ENCODE assay signal across 9 mouse cellular contexts in genomic region chr7:49209526-49209925, GRCm38 (mm10).
DNase-seq lines count a peak whose midpoint lies in the region; ATAC-seq and TF ChIP-seq lines count a peak whose summit lies in the region.
"Had no signal": no experiment of that assay in that cellular context is flagged by ENCODE, and none has a peak within 500 bp of the region (broad histone marks: within the 10 kb centered on the region; RNA-seq: fewer than 3 reads in every experiment).

No protein-coding gene starts in this region.

- WGBS in neural tube, embryonic 11.5 days, result 48% methylated on average over 7 of the region's 7 CpGs
- 75% methylated on average over 7 of the region's 7 CpGs for WGBS in kidney, embryonic 15.5 days
- WGBS in small intestine, adult 2 months, result 86% methylated on average over 7 of the region's 7 CpGs

- H3K36me3 ChIP-seq in neural tube, embryonic 11.5 days (ENCODE audit: control insufficient read depth, insufficient read depth, low read length), result no peaks in the 10 kb centered on the region
- no peaks in the 10 kb centered on the region for H3K36me3 ChIP-seq in kidney, embryonic 15.5 days
- no peaks in the 10 kb centered on the region for H3K36me3 ChIP-seq in small intestine, adult 2 months (ENCODE audit: control insufficient read depth, insufficient read depth, low read length)

- TF ChIP-seq CTCF in small intestine, adult 2 months (IDR thresholded peaks at IDR 0.05; ENCODE audit: extremely low read depth, insufficient read length, insufficient replicate concordance, low read depth, low read length), result no peak

- no peak overlapping the region for H3K4me2 ChIP-seq in neural tube, embryonic 11.5 days (ENCODE audit: low read depth)
- no peak overlapping the region for H3K4me2 ChIP-seq in kidney, embryonic 15.5 days

- no peak overlapping the region for H3K9ac ChIP-seq in neural tube, embryonic 11.5 days (ENCODE audit: low read length)
- H3K9ac ChIP-seq in kidney, embryonic 15.5 days, result no peak overlapping the region

- no peaks in the 10 kb centered on the region for H3K9me3 ChIP-seq in neural tube, embryonic 11.5 days (ENCODE audit: control insufficient read depth, low read length)
- H3K9me3 ChIP-seq in kidney, embryonic 15.5 days (replicated peaks), result no peaks in the 10 kb centered on the region

- DNase-seq in adrenal gland, adult 2 months, result peak; percentile 24
- DNase-seq in adrenal gland, adult 8-10 months, result no peak
- DNase-seq in neural tube, embryonic 11.5 days (ENCODE audit: low spot score), result peak; percentile 48
- no peak for DNase-seq in neural tube, embryonic 10.5 days (ENCODE audit: extremely low spot score, low spot score)
- DNase-seq in thymus, postnatal 0 days (ENCODE audit: low spot score), result no peak
- no peak for DNase-seq in urinary bladder, postnatal 10 days (ENCODE audit: low spot score)

- H3K4me3 ChIP-seq in neural tube, embryonic 11.5 days (ENCODE audit: low read depth, low read length), result no peak overlapping the region
- H3K4me3 ChIP-seq in kidney, embryonic 15.5 days (replicated peaks), result no peak overlapping the region
- no peak overlapping the region for H3K4me3 ChIP-seq in small intestine, adult 2 months (ENCODE audit: low read depth, low read length)

- H3K27me3 ChIP-seq in neural tube, embryonic 11.5 days (ENCODE audit: control insufficient read depth, insufficient read depth, low read length), result no peaks in the 10 kb centered on the region
- no peaks in the 10 kb centered on the region for H3K27me3 ChIP-seq in kidney, embryonic 15.5 days
- H3K27me3 ChIP-seq in small intestine, adult 2 months (ENCODE audit: control insufficient read depth, insufficient read depth, low read length), result no peaks in the 10 kb centered on the region

- no peak for ATAC-seq in neural tube, embryonic 11.5 days (ENCODE audit: insufficient read depth, low FRiP score, low TSS enrichment)
- no peak for ATAC-seq in kidney, embryonic 15.5 days (replicated peaks; ENCODE audit: low FRiP score)
- ATAC-seq: lung, postnatal 0 days had no signal

- no peak for TF ChIP-seq POLR2A in small intestine, adult 2 months (IDR thresholded peaks at IDR 0.05; ENCODE audit: low read depth, low read length)

- H3K27ac ChIP-seq in neural tube, embryonic 11.5 days (ENCODE audit: low read depth, low read length), result no peak overlapping the region
- peak overlapping the region; percentile 46 for H3K27ac ChIP-seq in kidney, embryonic 15.5 days
- H3K27ac ChIP-seq in small intestine, adult 2 months (ENCODE audit: insufficient read depth, low read depth, low read length), result 0 out of 2 replicates have a peak overlapping the region, but pooled peaks have one; percentile 0

- H3K4me1 ChIP-seq in neural tube, embryonic 11.5 days (ENCODE audit: control insufficient read depth, insufficient read depth, low read length), result no peaks in the 10 kb centered on the region
- no peaks in the 10 kb centered on the region for H3K4me1 ChIP-seq in kidney, embryonic 15.5 days
- H3K4me1 ChIP-seq in small intestine, adult 2 months (ENCODE audit: control insufficient read depth, insufficient read depth, insufficient read length, low read length), result no peaks in the 10 kb centered on the region

Comparison
In these comparisons a context has a peak if more than half of its experiments do, and no peak if none do; other contexts are left out.
1. DNase-seq: peak in adrenal gland, adult 2 months (single experiment) and neural tube, embryonic 11.5 days (single experiment); none in adrenal gland, adult 8-10 months (single experiment), neural tube, embryonic 10.5 days (single experiment), thymus, postnatal 0 days (single experiment) and urinary bladder, postnatal 10 days (single experiment).